Mouse (Mus musculus) lung, postnatal 25 days (tissue): Measurements from ENCODE around the gene Col27a1.

ENCODE experiments used
- DNase-seq: peaks from one replicate; pipeline ENCODE4 v3.0.0; 2022; ENCODE audit warnings: low spot score

The Col27a1 gene

GRCm38 (mm10) chr4:63260506-63260905 lies 46.7 kb downstream of the Col27a1 start:
- DNase-seq, result no peak

GRCm38 (mm10) chr4:63262941-63263340 lies 49.1 kb downstream of the Col27a1 start:
- DNase-seq, result no peak

- no peak for DNase-seq
Observed at GRCm38 (mm10) chr4:63266276-63266675, 52.5 kb downstream of the Col27a1 start.

GRCm38 (mm10) chr4:63267121-63267520 lies 53.3 kb downstream of the Col27a1 start:
- no peak for DNase-seq

- DNase-seq, result no peak
Observed at GRCm38 (mm10) chr4:63267586-63267985, 53.8 kb downstream of the Col27a1 start.

GRCm38 (mm10) chr4:63268777-63269176 lies 55.0 kb downstream of the Col27a1 start:
- DNase-seq, result no peak

GRCm38 (mm10) chr4:63274516-63274915 lies 60.7 kb downstream of the Col27a1 start:
- DNase-seq, result no peak

GRCm38 (mm10) chr4:63275251-63275650 lies 61.4 kb downstream of the Col27a1 start:
- DNase-seq, result peak; percentile 38

- no peak for DNase-seq
Observed at GRCm38 (mm10) chr4:63276571-63276970, 62.8 kb downstream of the Col27a1 start.

GRCm38 (mm10) chr4:63278821-63279220 lies 65.0 kb downstream of the Col27a1 start:
- DNase-seq, result peak; percentile 49

- DNase-seq, result no peak
Observed at GRCm38 (mm10) chr4:63281694-63282093, 67.9 kb downstream of the Col27a1 start.

GRCm38 (mm10) chr4:63283319-63283718 lies 69.5 kb downstream of the Col27a1 start:
- no peak for DNase-seq

- DNase-seq, result no peak
Observed at GRCm38 (mm10) chr4:63286034-63286433, 72.2 kb downstream of the Col27a1 start.

GRCm38 (mm10) chr4:63288497-63288896 lies 74.7 kb downstream of the Col27a1 start:
- no peak for DNase-seq

GRCm38 (mm10) chr4:63290081-63290480 lies 76.3 kb downstream of the Col27a1 start:
- no peak for DNase-seq

GRCm38 (mm10) chr4:63291075-63291474 lies 77.3 kb downstream of the Col27a1 start:
- DNase-seq, result peak; percentile 60

- DNase-seq, result no peak
Observed at GRCm38 (mm10) chr4:63291658-63292057, 77.9 kb downstream of the Col27a1 start.

- no peak for DNase-seq
Observed at GRCm38 (mm10) chr4:63295641-63296040, 81.8 kb downstream of the Col27a1 start.

- DNase-seq, result no peak
Observed at GRCm38 (mm10) chr4:63296263-63296662, 82.5 kb downstream of the Col27a1 start.

- DNase-seq, result no peak
Observed at GRCm38 (mm10) chr4:63296876-63297275, 83.1 kb downstream of the Col27a1 start.

- no peak for DNase-seq
Observed at GRCm38 (mm10) chr4:63298191-63298590, 84.4 kb downstream of the Col27a1 start.

- no peak for DNase-seq
Observed at GRCm38 (mm10) chr4:63302641-63303040, 88.8 kb downstream of the Col27a1 start.

GRCm38 (mm10) chr4:63307175-63308062 lies 93.6 kb downstream of the Col27a1 start:
- DNase-seq, result peak; percentile 77

- no peak for DNase-seq
Observed at GRCm38 (mm10) chr4:63308316-63308715, 94.5 kb downstream of the Col27a1 start.
